Mouse (Mus musculus) right cerebral cortex, adult 2 months (tissue): ENCODE measurements around the gene Klc1.
"Not testable (repeated sequence)": the region's sequence is repeated elsewhere in the genome, so short reads cannot be mapped to it uniquely, and the experiment has no call there.

Experiments used
- DNase-seq, 2 experiments: peaks; one replicate each; pipeline ENCODE4 v3.0.0; 2021 to 2022; ENCODE audit warnings: low spot score in 2 of 2

The Klc1 gene

GRCm38 (mm10) chr12:111758381-111759175 is at the start of gene Klc1:
Klc1 (plus strand) TSS chr12:111758849.
- peak; percentile 77 to 79 for DNase-seq

DNA sequence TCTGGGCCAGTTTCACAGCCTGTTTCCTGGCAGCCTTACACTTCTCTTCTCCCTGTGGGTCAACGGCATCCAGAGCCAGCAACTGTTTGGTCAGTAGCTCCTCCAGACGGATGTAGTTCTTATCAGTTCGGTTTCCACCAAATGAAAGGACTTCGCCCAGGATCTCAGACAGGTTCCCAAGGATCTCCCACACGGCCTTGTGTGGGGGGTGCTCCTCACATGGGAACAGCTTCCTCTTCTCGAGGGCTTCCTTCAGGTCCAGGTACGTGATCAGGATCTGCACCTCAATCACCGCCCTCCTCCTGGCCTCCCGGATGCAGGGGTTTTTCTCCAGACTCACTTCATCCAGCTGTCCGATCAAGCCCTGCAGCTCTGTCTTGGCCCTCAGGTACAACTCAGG is 48.6 kb upstream of the Klc1 start:
- DNase-seq = no peak

- no peak for DNase-seq
Observed at GRCm38 (mm10) chr12:111712476-111712875, 46.2 kb upstream of the Klc1 start.

DNA sequence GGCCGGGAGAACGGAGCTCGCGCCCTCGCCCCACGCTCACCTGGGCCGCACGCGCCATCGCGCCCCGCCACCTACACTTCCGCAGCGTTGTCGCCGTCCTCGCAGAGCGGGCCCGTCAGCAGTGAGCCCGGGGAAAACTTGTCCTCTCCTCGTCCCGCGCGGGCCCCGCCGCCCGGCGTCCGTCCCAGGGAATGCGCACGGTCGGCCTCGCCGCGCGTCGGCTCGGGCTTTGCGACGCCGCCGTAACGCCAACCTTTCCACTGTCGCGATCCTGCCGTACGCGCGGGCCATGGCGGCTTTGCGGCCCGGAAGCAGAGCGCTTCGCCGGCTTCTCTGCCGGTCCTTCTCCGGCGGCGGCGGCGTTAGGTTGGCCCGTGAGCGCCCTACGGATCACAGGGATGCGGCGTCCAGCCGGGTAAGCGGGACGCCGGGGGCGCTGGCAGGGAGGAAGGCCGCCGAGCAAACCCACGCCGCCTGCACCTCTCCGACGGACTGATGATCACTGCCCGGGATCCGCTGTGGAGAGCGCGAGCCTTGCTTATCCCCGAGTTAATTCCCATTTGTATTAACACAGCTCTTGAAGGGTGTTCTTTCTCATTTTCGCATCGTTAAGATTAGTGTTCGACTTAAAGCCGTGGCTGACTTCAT is 45.5 kb upstream of the Klc1 start, which contains the start of the genes Bag5 and Apopt1:
Gene Bag5, minus strand, starts transcription at position 254 of the 648 bp plus-strand sequence.
Gene Apopt1, plus strand, starts transcription at position 258 of the 648 bp plus-strand sequence.
- DNase-seq = peak; percentile 89 to 94

DNA sequence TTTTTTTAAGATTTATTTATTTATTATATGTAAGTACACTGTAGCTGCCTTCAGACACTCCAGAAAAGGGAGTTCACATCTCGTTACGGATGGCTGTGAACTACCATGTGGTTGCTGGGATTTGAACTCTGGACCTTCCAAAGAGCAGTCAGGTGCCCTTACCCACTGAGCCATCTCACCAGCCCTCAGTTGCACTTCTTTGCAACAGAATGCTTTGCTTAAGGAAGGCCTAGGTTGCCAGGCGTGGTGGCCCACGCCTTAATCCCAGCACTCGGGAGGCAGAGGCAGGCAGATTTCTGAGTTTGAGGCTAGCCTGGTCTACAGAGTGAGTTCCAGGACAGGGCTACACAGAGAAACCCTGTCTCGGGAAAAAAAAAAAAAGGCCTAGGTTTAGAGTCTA is 44.8 kb upstream of the Klc1 start:
- not testable (repeated sequence) for DNase-seq

- DNase-seq = no peak
Observed at GRCm38 (mm10) chr12:111716505-111716904, 42.1 kb upstream of the Klc1 start.

DNA sequence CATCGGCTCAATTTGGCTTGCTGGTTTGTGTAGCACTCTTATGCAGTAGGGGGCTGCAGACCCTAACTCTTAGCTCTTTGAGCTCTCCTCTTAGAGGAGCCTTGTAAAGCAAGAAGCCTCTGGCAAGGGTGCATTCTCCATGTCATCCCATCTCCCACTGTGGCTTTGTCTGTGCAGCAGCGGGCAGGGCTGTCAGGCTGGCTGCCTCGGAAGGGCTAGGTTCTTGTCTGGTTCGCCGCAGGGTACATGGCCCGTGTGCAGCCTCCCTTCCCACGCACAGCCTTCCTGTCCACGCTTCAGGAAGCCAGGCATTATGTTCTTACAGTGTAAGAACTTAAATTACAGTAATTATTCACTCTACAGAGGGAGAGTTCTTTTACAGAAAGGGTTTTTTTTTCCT is 40.0 kb upstream of the Klc1 start:
- DNase-seq = no peak

DNA sequence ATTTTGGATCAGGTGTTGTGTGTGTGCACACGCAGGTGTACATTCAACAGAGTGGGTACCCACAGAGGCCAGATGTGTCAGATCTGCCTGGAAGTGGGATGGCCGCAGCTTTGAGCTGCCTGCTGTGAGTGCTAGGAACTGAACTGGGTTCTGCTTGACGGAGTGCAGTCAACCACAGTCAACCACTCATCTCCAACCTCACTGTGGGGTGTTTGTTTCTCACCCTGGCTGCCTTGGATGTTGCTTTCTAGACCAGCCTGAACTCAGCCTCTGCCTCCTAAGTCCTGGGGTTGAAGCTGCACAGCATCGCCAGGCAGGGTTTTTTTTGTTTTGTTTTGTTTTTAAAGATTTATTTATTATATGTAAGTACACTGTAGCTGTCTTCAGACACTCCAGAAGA is 38.4 kb upstream of the Klc1 start:
- DNase-seq = no peak

DNA sequence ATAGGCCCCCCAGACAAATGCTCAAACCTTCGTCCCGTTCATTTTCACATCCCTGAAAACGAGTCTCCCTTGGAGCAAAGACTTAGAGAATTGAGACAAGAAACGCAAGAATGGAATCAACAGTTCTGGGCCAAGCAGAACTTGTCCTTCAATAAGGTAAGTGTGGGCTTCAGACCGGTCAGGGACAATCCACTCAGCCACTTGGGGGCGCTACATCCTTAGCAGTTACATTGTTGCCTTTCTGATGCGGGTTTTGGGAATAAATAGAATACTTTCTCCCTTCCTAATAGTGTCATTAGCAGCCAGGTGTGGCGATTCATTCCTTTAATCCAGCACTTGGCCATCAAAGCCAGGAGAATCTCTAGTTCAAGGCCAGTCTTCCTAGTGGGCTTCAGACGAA is 36.0 kb upstream of the Klc1 start:
- DNase-seq = no peak

DNA sequence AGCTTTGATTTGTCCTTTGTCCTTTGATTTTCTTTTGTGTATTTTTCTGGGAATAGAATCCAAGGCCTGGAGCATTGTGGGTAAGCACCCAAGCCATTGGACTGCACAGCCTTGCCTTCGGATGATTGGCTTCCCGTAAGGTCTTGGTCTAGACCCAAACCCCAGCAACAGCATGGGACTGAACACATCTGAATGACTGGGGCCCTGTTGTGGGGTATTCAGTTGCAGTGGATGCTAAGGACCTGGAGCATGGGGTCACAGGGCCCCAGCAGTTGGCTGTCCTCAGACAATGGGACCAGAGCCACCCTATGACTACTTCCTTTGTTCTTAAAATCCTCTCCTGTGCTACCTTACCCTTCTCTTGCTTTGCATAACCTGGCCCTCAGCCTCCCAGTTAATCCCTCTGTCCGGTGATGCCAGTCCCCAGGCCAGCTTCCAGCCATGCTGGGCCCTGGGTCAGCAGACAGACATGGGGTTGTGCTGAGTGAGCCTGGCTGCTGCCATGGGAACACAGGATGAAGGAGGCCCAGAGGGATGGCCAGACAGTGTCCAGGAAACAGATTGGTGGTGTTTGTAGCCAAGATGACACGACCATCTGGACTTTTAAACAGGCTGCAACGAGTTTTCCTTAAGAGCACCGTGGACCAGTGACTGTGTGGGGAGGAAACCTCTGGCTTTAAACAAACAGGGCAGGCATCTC is 33.9 kb upstream of the Klc1 start:
- DNase-seq = no peak

DNA sequence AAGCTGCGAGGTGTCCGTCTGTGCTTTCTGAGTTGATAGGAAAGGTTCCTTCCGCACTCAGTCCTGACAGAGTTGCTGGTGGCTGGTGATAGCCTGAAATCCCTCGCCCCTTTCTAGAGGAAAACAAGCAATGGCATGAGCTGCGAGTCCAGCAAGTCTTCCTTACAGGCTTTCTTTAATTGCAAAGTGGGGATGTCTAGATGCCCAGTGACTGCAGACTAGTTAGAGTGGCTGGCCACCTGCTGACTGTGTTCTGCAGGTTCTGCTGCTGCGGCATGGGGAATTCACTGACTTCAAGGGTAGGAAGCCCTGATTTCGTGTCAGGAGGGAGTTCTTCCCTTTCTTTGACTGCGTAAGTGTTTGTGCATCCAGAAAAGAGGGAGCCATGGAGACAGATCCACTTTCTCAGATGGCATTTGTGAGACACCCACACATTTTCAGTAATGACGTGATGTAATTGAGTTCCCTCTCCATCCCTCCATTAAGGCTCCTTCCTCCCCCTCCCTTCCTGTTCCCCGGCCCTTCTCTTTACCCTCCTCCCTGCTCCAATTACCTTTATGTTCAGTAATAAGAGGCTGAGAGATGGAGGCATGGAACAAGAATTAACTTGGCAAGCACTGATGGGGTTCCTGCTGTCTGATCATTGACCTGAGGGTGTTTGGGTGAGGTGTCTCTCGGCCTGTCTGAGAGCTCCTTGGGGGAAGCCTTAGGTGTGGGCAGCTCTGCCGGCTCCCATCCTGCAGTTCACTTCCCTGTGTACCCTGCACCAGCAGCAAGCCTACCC is 33.1 kb upstream of the Klc1 start:
- DNase-seq = peak; percentile 61 to 68

DNA sequence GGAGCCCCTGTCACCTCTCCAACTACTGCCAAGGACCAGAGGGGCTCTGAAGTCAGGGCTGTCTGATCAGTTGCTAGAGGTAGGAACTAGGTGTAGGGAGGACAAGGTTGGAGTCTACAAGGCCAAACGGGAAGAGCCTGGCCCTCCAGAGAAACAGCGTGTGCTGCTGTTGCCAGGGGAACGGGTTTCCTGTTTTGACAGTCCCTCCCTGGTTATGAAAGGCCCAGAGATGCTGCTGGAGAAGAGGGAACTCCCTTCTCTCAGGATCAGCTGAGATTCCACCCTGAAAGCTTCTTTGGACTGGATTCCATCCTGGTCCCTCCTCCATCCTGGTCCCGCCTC is 32.6 kb upstream of the Klc1 start:
- peak in 1 of 2 experiments; percentile 65 for DNase-seq

- no peak for DNase-seq
Observed at GRCm38 (mm10) chr12:111727956-111728355, 30.7 kb upstream of the Klc1 start.

DNA sequence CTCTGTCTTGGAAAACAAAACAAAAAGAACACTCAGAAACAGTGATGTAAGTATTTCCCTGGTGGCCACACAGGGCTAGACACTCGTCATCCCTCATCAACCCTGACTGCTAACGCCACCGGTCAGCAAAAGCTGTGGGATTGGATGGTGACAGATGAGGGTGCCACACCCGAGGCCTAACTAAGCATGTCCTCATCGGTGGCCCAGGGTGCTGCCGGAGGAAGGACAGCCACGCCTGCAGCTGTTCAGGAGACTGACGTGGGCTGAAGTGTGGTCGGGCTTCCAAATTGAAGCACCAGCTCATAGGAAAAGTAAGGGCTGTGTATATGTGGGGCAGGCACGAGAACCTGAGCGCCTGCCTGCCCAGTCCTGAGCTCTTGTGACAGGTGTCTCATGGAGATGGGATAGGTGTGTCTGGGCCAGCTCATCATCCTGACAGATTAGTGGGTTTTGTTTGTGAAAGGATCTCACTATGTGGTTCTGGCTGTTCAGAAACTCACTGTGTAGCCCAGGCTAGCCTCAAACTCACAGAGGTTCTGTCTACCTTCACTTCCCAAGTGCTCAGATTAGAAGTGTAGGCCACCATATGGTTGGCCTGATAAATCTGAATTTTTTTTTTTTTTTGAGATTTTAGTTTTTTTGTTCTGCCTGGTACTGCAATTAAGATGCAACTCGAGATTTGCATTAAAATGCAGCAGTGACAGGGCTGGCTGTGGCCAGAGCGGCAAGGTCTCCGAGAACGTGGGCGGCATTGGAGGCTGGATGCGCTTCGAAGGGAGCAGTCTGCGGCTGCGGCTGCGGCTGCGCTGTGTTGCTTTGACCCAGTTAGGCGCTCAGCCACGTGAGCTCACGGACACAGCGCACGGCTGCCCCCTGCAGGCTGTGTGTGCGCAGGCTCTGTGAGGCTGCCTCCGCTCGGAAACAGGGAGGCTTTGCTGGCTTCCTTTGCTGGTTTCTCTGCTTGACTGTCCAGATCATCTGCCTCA is 26.5 kb upstream of the Klc1 start:
- peak; percentile 87 to 91 for DNase-seq

DNA sequence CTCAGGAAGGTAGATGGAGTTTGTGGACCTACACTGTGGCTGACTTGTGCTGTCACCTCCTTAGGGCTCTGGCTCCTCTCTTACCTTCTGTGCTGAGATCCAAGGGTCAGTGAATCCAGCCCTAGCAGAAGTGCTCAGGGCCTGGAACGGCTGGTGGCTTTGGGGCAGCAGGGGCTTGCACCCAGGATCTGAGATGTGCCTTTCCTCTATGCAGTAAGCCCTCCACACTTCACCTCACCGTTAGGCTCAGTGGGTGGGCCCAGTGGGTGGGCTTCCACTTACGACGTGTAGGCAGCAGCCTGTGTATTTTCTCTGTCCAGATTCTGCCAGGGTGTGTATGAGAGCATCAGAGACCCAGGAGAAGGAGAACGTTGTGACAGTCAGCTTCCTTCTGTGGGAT is 25.7 kb upstream of the Klc1 start:
- no peak for DNase-seq

DNA sequence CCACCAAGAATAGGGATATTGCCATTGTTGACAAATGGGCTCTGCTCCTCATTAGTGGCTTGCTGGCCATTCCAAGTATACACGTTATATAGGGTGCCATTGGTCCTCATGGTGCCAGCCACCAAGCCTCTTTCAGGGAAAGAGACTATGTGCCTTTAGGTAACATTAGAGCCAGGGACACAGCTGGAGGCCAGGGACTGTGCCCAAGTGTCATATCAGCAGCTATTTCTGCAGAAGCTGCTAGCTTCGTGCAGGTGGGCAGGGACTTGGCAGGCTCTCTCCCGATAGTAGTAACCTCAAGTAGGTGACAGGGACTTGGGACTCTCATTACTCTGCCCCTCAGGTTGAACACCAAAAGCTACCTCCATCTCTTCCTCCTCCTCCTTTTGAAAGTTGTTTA is 23.7 kb upstream of the Klc1 start:
- DNase-seq = no peak

DNA sequence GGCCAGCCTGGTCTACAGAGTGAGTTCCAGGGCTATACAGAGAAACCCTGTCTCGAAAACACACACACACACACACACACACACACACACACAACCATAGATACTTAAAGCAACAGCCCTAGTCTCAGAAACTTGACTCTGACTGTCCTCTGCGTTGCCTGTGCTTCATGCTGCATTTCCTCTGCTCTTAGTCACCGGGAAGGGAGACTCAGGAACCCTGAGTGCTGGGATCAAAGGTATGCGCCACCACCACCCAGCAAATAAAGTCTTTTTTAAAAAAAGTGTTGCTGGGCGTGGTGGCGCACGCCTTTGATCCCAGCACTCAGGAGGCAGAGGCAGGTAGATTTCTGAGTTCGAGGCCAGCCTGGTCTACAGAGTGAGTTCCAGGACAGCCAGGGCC is 22.0 kb upstream of the Klc1 start:
- not testable (repeated sequence) for DNase-seq

- no peak for DNase-seq
Observed at GRCm38 (mm10) chr12:111737370-111737769, 21.3 kb upstream of the Klc1 start.

GRCm38 (mm10) chr12:111738754-111739153 is 19.9 kb upstream of the Klc1 start:
- DNase-seq = peak; percentile 81 to 84

DNA sequence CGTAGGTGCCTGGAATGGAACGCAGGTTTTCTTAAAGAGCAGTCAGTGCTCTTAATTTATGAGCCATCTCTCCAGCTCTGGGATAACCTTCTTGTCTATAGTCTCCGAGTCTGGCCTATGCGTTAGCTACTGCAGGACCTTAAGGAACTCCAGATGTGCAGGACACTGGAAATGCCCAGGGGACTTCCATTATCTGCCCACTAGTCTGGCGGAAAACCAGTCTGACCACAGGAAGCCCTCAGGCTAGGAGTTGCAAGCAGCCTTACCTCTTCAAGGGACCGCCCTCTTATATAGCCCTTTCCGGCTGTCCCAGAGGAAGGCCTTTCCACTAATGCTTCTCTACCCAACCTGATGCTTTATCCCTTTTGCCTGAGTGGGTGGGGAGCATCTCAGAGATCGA is 17.3 kb upstream of the Klc1 start:
- DNase-seq = no peak

- no peak for DNase-seq
Observed at GRCm38 (mm10) chr12:111743419-111743818, 15.2 kb upstream of the Klc1 start.
